Mouse (Mus musculus) lung, adult 2 months (tissue): ENCODE measurements around the gene Tmem210.

Source experiments
- CTCF ChIP-seq: fragments of 200-500 bp; IDR thresholded peaks from 2 replicates; pipeline ENCODE4 v1.5.1; 2011; ENCODE audit warnings: mild to moderate bottlenecking, low read length, control low read depth; ENCODE audit not compliant: insufficient read depth
- POLR2A ChIP-seq: fragments of 200-500 bp; IDR thresholded peaks from 2 replicates; pipeline ENCODE4 v1.6.1; 2011; ENCODE audit warnings: low read depth, mild to moderate bottlenecking, control low read depth, low read length, borderline replicate concordance; ENCODE audit errors: extremely low read depth

GRCm38 (mm10) chr2:25328440-25328839 lies 40.5 kb downstream of the Tmem210 start:
- peak; percentile 37 for TF ChIP-seq CTCF
- no peak for TF ChIP-seq POLR2A
